Mouse (Mus musculus) brain, embryonic 14.5 days (tissue): ENCODE results near the gene Ehd1.

ENCODE experiments used
- CTCF ChIP-seq: fragments of 200-500 bp; IDR thresholded peaks from 2 replicates; pipeline ENCODE4 v1.5.1; 2012; ENCODE audit warnings: inconsistent platforms, mild to moderate bottlenecking, moderate library complexity, borderline replicate concordance; ENCODE audit not compliant: insufficient read depth, insufficient read length; ENCODE audit errors: extremely low read depth
- POLR2A ChIP-seq: fragments of 200-500 bp; IDR thresholded peaks from 2 replicates; pipeline ENCODE4 v1.6.1; 2012; ENCODE audit warnings: mild to moderate bottlenecking, inconsistent platforms, borderline replicate concordance; ENCODE audit not compliant: poor library complexity, insufficient read depth, insufficient read length, severe bottlenecking; ENCODE audit errors: extremely low read depth

DNA sequence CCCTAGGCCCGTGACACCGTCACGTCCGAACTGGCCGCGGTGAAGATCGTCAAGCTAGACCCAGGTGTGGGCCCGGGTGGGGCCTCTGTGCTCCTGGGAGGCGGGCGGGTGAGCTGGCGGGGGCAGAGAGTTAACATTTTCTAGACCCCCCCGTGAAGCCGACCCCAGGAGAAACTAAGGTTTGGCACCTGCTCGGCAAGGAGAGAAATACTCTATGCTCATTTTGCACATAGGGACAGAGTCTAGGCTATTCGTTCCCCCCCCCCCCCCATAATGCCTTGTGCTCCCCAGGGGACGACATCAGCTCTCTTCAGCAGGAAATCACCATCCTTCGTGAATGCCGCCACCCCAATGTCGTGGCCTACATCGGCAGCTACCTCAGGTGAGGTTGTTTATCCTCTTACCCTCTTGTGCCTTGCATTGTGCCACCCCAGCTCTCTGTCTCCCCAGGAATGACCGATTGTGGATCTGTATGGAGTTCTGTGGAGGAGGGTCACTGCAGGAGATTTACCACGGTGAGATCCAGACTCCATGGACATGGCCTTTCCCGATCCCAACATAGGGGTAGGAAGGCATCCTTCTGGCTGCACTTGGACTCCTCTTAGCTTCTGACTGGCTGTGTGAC, 65.0 kb downstream of the Ehd1 start:
- TF ChIP-seq POLR2A, result no peak
- no peak for TF ChIP-seq CTCF
